Mouse (Mus musculus) layer of hippocampus, adult 8-10 months (tissue): Measurements from ENCODE around the gene Als2cl. TPM values are rescaled to one million over a fixed set of nuclear protein-coding genes. Genes with fewer than 3 reads are reported as not detected.

ENCODE experiments used
- DNase-seq, 2 experiments: peaks; one replicate each; pipeline ENCODE4 v3.0.0; 2022; ENCODE audit warnings: low spot score in 2 of 2
- total RNA-seq, 4 experiments: library from RNA; stranded (reverse); gene quantifications; 2 replicates each; pipeline ENCODE4 v1.2.4; 2022

Als2cl gene
- total RNA-seq, 4 experiments from 2014 or later = 8.0 to 14.7 (median 13.7) TPM

GRCm38 (mm10) chr9:110879998-110880561, 410 bp downstream of the Als2cl start, which contains the start of gene Tmie:
Tmie (minus strand) TSS chr9:110880113.
- DNase-seq = no peak

GRCm38 (mm10) chr9:110880772-110881171, 1.1 kb downstream of the Als2cl start:
- DNase-seq = no peak

GRCm38 (mm10) chr9:110881953-110882352, 2.3 kb downstream of the Als2cl start:
- no peak for DNase-seq

GRCm38 (mm10) chr9:110887388-110888303, 8.0 kb downstream of the Als2cl start:
- no peak for DNase-seq

GRCm38 (mm10) chr9:110888935-110889334, 9.3 kb downstream of the Als2cl start:
- no peak for DNase-seq

- no peak for DNase-seq
Measured at GRCm38 (mm10) chr9:110890026-110890783, 10.5 kb downstream of the Als2cl start.

- DNase-seq = no peak
Measured at GRCm38 (mm10) chr9:110891077-110891828, 11.6 kb downstream of the Als2cl start.

- no peak for DNase-seq
Measured at GRCm38 (mm10) chr9:110892552-110892951, 12.9 kb downstream of the Als2cl start.

GRCm38 (mm10) chr9:110893429-110893828, 13.8 kb downstream of the Als2cl start:
- no peak for DNase-seq

- DNase-seq = no peak
Measured at GRCm38 (mm10) chr9:110895507-110895906, 15.8 kb downstream of the Als2cl start.

GRCm38 (mm10) chr9:110895994-110896393, 16.3 kb downstream of the Als2cl start:
- DNase-seq = no peak

GRCm38 (mm10) chr9:110896595-110896994, 16.9 kb downstream of the Als2cl start:
- no peak for DNase-seq

- DNase-seq = no peak
Measured at GRCm38 (mm10) chr9:110899451-110900008, 19.9 kb downstream of the Als2cl start.

- DNase-seq = no peak
Measured at GRCm38 (mm10) chr9:110901204-110901603, 21.5 kb downstream of the Als2cl start.

- no peak for DNase-seq
Measured at GRCm38 (mm10) chr9:110902271-110902670, 22.6 kb downstream of the Als2cl start.

GRCm38 (mm10) chr9:110907201-110907837, 27.6 kb downstream of the Als2cl start:
- no peak for DNase-seq

GRCm38 (mm10) chr9:110907838-110908630, 28.4 kb downstream of the Als2cl start:
- no peak for DNase-seq

GRCm38 (mm10) chr9:110908631-110909016, 29.0 kb downstream of the Als2cl start:
- DNase-seq = no peak

GRCm38 (mm10) chr9:110909371-110909967, 29.8 kb downstream of the Als2cl start:
- DNase-seq = no peak
